Mouse (Mus musculus) CD4-positive, CD25-positive, alpha-beta regulatory T cell (primary cell): ENCODE data around the gene Samd7. TPM values are rescaled to one million over a fixed set of nuclear protein-coding genes. Genes with fewer than 3 reads are reported as not detected.

ENCODE experiments used
- polyA plus RNA-seq: library from polyadenylated mRNA; unstranded; fragments of 100-300 nt; shearing (Covaris generic); gene quantifications from one replicate; pipeline ENCODE4 v1.2.1, GENCODE M21; 2017

The Samd7 gene
- not detected for polyA plus RNA-seq

DNA sequence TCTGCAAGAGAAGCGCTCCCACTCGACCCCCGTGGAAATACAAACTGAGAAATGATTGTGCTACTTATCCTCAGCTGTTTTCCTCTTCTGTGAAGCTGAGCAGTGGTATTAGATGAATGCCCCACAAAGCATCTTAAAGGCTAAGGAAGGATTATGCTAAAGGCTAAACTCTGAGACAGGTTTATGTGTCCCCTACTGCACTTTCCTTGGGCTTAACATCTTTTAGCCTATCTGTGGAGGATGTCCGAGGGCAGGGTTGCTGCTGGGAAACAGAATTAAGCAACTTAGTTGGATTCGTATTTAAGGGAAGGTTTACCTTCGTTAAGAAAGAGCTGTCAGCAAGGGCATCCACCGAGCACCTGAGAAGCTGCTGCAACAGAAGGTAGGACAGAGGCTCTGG is at the start of gene Samd7:
Gene Samd7 (plus strand): TSS at position 288 of the 400 bp plus-strand sequence.

DNA sequence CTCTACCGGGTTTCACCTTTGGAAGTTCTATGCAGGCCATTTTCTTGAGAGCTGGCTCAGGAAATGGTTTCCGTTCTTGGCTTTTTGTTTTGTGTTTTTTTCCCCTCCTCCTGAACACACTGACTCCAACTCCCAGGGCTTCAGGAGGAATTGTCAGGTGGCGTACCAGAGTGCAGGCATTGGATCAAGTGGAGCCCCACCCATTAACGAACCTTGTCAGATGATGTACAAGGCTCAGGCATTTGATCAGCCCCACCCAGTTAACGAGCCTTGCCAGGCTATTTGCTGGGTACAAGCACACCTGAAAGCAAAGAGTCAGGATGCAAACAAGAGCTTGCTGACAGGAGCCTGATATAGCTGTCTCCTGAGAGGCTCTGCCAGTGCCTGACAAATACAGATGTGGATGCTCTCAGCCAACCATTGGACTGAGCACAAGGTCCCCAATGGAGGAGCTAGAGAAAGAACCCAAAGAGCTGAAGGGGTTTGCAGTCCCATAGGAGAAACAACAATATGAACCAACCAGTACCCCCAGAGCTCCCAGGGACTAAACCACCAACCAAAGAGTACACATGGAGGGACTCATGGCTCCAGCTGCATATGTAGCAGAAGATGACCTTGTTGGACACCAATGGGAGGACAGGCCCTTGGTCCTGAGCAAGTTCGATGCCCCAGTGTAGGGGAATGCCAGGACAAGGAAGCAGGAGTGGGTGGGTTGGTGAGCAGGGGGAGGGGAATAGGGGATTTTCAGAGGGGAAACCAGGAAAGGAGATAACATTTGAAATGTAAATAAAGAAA is 46.2 kb upstream of the Samd7 start, which contains the start of gene Lrrc31:
Gene Lrrc31 (minus strand): TSS at position 133 of the 795 bp plus-strand sequence.

DNA sequence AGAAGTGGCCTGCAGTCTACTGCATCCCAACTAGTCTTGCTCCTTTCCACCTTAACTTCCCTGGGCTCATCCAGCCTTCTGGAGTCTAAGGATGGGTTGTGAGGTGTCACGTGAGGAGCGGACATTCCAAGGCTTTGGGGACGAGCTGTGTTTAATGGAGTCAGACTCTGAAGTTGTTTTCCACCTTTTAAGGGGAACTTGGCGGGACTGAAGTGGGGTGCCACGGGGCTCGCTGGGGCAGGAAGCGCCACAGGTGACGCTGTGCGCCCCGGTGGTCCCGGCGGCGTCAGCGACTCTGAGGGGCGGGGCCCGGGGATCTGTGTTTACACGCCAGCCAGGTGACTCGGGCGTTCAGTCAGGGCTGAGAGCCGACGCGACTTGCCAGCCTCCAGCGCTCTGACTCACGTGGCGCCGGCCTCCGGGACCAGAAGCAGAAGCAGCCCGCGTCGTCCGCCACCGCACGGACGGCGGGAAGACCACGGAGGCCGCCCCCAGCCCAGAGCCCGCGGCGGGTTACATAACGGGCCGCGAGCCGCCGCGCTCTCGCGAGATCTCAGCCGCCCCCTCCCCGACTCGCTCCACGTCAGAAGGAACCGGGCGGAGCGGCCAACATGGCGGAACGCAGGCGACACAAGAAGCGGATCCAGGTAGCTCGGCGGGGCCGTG is 46.8 kb downstream of the Samd7 start, which contains the start of gene Sec62:
Gene Sec62 (plus strand): TSS at position 139 of the 666 bp plus-strand sequence.

Other genes with a start within 250 kb of the Samd7 start
- gene Mecom, start 198.3 kb upstream of the Samd7 start, polyA plus RNA-seq = 0.23 TPM
- 0.14 TPM for gene Actrt3, start 146.4 kb upstream of the Samd7 start, polyA plus RNA-seq
- 43.6 TPM for gene Mynn, start 144.2 kb upstream of the Samd7 start, polyA plus RNA-seq
- gene Lrriq4, start 101.8 kb upstream of the Samd7 start, polyA plus RNA-seq = not detected
- 0.16 TPM for gene Lrrc34, start 98.4 kb upstream of the Samd7 start, polyA plus RNA-seq
- gene Lrrc31, start 46.5 kb upstream of the Samd7 start, polyA plus RNA-seq = 0.07 TPM
- 69.0 TPM for gene Sec62, start 46.6 kb downstream of the Samd7 start, polyA plus RNA-seq
- 3.4 TPM for gene Gpr160, start 109.7 kb downstream of the Samd7 start, polyA plus RNA-seq
- 32.2 TPM for gene Phc3, start 223.1 kb downstream of the Samd7 start, polyA plus RNA-seq
- gene Prkci, start 249.5 kb downstream of the Samd7 start, polyA plus RNA-seq = 13.8 TPM